Mouse (Mus musculus) adrenal gland, adult 8-10 months (tissue): ENCODE data around the gene Def8. TPM values are rescaled to one million over a fixed set of nuclear protein-coding genes. Genes with fewer than 3 reads are reported as not detected.
"Not testable (repeated sequence)": the region's sequence is repeated elsewhere in the genome, so short reads cannot be mapped to it uniquely, and the experiment has no call there.

ENCODE experiments used
- DNase-seq: peaks from one replicate; pipeline ENCODE4 v3.0.0; 2022
- total RNA-seq, 4 experiments: library from RNA; stranded (reverse); gene quantifications; 2 replicates each; pipeline ENCODE4 v1.2.4; 2022

The Def8 gene
- total RNA-seq, 4 experiments from 2014 or later: 27.8 to 40.1 (median 34.2) TPM

DNA sequence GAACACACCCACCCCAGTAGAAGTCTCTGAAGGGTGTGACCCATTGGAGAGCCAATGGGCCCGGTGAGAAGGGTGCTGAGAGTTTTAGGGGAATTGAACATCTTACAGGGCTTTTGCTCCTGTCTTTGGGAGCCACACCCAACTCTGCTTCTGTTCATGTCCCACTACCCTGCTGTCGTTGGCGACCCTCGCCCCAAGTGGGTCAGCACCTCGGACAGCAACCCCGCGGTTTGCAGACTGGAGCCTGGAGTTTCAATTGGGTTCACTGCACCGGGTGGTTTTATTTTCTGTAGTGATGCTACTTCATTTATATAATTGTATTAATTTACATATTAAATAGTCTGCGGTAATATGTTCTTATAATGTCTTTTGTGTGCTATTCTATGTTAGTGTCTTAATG, 9.1 kb upstream of the Def8 start:
- no peak for DNase-seq

DNA sequence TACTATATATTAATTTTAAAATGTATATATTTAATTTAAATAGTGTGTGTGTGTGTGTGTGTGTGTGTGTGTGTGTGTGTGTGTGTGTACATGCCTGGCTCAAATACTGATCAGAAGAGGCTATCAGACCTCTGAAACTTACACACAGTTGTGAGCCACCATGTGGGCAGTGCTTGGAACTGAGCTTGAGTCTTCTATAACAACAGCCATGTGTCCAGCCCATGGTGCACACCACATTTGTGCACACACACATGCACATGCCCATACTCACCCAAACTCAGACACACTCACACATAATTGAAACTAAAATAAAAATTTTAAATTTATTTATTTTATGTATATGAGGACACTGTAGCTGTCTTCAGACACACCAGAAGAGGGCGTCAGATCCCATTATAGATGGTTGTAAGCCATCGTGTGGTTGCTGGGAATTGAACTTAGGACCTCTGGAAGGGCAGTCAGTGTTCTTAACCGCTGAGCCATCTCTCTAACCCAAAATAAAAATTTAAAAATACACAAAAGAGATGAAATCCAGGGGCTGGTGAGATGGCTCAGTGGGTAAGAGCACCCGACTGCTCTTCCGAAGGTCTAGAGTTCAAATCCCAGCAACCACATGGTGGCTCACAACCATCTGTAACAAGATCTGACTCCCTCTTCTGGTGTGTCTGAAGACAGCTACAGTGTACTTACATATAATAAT, 8.2 kb upstream of the Def8 start:
- not testable (repeated sequence) for DNase-seq

GRCm38 (mm10) chr8:123415967-123416943, 7.1 kb upstream of the Def8 start:
- DNase-seq: no peak

- DNase-seq: no peak
Observed at GRCm38 (mm10) chr8:123416944-123417555, 6.3 kb upstream of the Def8 start.

- no peak for DNase-seq
Observed at GRCm38 (mm10) chr8:123419711-123420110, 3.6 kb upstream of the Def8 start.

GRCm38 (mm10) chr8:123420525-123421281, 2.6 kb upstream of the Def8 start:
- no peak for DNase-seq

DNA sequence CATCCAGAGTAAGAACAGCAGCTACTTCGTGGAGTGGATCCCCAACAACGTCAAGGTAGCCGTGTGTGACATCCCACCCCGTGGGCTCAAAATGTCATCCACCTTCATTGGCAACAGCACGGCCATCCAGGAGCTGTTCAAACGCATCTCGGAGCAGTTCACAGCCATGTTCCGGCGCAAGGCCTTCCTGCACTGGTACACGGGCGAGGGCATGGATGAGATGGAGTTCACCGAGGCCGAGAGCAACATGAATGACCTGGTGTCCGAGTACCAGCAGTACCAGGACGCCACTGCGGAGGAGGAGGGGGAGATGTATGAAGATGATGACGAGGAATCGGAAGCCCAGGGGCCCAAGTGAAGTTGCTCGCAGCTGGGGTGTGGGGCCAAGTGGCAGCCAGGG, 2.0 kb upstream of the Def8 start:
- DNase-seq: no peak

DNA sequence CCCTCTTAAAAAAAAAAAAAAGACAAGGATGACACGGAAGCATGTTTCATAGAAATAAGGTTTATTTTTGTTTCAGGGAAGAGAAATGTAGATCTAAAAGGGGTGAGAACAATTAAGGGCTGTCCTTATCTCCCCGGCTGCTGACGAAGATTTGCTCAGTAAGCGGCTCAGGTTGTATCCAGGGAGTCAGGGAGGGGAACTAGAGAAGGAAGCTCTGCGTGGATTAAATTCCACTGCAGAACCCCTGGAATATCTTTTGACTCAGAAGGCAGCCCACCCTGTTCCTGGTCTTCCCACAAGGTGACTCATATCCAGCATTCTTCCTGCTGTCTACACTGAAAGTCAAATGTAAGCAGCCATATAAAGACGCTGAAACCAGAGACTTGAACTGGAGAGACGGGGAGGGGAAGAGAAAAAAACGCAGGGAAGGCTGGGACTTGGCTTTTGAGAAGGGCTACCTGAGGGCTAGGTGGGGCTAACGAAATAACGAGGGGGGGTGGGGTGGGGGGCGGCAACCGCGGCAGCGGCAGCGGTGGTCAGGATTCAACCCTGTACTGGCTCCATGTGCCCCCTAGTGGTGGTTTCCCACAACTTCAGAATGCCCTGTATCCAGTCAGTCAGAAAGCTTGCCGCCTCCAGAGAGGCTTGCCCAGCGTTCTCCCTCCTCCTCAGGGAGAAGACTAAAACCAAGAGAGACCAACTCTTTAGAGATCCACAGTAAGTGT, 1.1 kb upstream of the Def8 start:
- no peak for DNase-seq

GRCm38 (mm10) chr8:123422781-123423159, 557 bp upstream of the Def8 start:
- DNase-seq: no peak

DNA sequence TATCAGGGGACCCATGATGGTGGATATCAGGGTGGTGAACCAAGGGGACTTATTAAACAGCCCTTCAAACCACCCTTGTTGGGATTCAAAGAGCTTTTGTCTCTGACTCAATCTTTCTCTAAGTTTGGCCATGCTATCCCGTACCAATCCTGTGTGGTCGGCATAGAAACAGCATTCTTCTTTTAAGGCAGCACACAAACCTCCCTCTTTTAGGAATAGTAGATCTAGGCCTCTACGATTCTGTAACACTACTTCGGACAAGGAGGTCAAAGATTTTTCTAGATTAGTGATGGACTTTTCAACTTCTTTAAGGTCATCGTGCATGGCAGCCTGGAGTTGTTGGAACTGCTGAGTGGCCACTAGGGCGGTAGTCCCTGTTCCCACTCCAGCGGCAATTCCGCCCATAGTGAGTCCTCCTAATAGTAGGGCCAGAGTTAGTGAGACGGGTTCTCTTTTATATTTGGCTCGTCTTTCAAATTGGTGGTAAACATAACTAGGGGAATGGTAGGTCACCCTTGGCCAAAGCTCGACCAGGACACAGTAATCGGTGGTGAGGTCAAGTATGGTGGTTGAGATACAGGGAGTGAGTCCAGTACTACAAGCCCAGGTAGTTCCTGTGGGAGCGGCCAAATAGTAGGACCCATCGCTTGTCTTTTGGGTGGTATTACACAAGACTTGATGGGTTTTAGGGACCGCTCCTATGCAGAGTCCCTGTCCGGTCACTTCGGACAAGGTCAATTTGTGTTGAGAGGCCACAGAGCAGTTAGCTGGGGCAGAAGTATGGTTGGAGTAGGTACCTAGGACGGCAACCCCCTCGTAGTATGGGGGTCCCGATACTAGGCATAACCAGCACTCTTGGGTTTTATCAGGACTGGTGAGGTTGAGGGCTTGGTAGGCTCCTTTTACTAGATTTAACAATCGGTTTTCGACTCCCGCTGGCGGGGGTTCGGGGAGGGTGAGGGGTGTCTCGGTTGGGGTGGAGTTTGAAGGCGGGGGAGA, 3.5 kb downstream of the Def8 start:
- DNase-seq: no peak

- no peak for DNase-seq
Observed at GRCm38 (mm10) chr8:123427639-123428275, 4.4 kb downstream of the Def8 start.

DNA sequence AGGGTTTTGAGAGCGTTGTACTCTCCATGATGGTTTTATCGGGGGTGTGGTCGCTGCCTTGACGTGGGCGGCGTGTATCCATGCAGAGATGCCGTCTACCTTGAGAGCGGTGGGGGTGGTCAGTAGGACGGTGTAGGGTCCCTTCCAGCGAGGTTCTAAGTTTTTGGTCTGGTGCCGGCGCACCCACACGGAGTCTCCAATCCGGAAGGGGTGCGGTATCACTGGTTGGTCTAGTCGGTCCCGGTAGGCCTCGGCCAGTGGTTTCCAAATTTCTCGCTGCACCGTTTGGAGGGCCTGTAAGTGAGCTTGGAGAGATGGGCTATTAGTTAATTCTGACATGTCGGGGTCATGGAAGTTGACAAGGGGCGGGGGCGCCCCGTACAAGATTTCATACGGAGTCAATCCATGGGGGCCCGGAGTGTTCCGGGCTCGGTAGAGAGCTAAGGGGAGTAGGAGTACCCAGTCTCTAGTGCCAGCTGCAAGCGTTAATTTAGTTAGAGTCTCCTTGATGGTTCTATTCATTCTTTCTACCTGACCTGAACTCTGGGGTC, 5.1 kb downstream of the Def8 start:
- no peak for DNase-seq

DNA sequence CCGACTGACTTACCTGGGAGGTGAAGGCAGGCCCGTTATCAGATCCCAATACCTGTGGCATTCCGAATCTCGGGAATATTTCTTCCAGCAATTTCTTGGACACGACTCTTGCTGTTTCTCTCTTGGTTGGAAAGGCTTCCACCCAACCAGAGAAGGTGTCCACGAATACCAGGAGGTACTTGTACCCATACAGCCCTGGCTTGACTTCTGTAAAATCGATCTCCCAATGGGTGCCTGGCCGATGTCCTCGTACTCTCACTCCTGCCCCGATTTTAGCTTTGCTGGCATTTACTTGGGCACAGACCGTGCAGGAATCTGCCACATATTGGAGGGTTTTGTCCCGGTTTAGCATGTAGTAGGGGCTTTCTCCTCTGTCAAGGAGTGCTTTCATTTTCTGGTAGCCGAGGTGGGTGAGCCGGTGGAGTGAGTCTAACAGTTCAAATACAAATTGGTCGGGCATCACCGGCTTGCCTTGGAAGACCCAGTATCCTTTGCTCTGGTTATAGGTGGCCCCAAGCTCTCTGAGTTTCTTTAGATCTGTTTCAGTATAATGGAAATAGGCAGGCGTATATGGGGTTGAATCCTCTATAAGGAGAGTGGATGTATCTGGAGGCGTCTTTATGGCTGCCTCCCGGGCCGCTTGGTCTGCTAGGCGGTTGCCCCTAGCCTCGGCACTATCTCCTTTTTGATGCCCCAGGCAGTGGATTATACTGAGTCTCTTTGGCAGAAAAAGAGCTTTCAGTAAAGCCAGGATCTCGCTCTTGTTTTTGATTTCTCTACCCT, 5.8 kb downstream of the Def8 start:
- no peak for DNase-seq

DNA sequence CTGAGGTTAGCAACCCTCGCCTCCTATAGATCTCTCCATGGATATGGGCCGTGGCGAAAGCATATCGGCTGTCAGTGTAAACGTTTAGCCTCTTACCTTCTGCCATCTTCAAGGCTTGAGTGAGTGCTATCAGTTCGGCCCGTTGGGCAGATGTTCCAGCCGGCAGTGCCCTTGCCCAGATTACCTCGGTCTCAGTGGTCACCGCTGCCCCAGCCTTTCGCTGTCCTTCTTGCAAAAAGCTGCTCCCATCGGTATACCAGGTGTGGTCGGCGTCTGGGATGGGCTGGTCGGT, 6.3 kb downstream of the Def8 start:
- DNase-seq: not testable (repeated sequence)

DNA sequence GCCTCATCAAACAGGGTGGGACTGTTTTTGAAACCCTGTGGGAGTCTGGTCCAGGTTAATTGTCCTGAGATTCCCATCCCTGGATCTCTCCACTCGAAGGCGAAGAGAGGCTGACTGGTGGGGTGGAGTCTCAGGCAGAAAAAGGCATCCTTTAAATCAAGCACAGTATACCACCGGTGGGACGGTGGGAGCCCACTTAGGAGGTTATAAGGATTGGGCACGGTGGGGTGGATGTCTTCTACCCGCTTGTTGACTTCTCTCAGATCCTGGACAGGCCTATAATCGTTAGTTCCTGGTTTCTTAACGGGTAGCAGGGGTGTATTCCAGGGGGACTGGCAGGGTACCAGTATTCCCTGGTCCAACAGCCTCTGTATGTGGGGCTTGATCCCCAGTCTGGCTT, 7.6 kb downstream of the Def8 start:
- not testable (repeated sequence) for DNase-seq

GRCm38 (mm10) chr8:123431616-123432365, 8.5 kb downstream of the Def8 start:
- DNase-seq: no peak

DNA sequence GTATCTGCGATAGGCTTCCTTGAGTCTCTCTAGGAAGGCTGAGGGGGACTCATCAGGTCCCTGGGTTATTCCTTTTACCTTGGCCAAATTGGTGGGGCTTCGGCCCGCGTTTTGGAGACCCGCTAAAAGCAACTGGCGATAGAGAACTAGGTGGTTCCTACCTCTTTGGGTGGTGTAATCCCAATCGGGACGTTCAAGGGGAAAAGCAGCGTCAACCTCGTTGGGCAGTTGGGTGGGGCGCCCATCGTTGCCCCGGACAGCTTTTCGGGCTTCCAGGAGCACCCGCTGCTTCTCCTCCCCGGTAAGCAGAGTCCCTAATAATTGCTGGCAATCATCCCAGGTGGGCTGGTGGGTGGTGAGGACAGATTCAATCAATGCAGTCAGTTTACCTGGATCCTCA, 9.1 kb downstream of the Def8 start:
- no peak for DNase-seq
